Mouse (Mus musculus): ENCODE measurements around the gene Rnf150. TPM values are rescaled to one million over a fixed set of nuclear protein-coding genes. Genes with fewer than 3 reads are reported as not detected.

Rnf150 gene
- polyA plus RNA-seq, 1 experiment from 2014 or later, result 1.4 TPM

DNA sequence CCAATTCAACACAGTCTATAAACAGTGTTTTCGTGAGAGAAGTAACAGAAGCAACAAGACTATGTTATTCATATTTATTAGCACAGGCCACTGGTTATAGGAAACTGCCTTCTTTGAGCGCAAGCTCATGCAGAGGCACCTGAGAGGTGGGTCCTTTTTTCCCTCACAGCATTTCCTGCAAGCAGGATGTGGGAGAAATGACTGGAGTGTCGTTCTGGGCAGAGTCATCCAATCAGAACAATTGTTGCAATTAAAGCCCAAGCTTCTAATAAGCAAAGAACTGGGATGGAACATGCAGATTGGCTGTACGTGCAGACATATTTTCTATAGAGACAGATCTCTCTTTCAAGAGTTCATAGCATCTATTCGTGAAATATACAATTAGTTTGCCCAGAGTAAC, 2.1 kb downstream of the Rnf150 start:
- Histone ChIP-seq H3K4me3 (ENCODE audit: low read depth, low read length) (peak overlapping the region; percentile 70), H3K9ac (no peak overlapping the region), H3K4me2 (peak overlapping the region; percentile 89), H3K27ac (ENCODE audit: low read depth) (no peak overlapping the region), H3K27me3 (ENCODE audit: insufficient read depth, low read length) (no peaks in the 10 kb centered on the region), H3K36me3 (ENCODE audit: insufficient read depth) (no peaks in the 10 kb centered on the region), H3K4me1 (ENCODE audit: insufficient read depth) (no peaks in the 10 kb centered on the region), H3K9me3 (ENCODE audit: low read depth, low read length) (no peaks in the 10 kb centered on the region)
- DNase-seq (peak; percentile 10), ATAC-seq (ENCODE audit: insufficient read depth) (no peak)
- WGBS, result 48% methylated on average over 5 of the region's 5 CpGs
- no peak for TF ChIP-seq CTCF (IDR thresholded peaks at IDR 0.05; ENCODE audit: low read depth)

DNA sequence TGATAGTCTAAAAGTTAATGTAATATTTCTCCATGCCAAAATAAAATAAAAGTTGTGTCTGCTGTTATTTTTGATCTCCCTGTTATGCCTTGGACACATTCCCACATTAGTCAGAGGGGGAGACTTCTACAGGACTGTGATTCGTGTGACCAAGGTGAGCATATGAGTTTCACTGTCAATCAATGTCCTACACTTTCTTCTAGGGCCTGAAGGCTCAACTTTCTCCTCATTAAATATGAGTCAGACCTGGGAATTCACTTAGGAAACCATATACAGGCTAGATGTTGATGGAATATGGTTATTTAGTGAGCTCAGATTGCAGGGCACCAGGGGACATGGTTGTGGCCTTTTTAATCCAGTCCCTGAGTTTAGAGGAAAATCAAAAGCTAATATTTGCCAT, 3.1 kb downstream of the Rnf150 start:
- Histone ChIP-seq H3K27ac (ENCODE audit: low read depth) (no peak overlapping the region), H3K4me2 (peak overlapping the region; percentile 89), H3K27me3 (ENCODE audit: insufficient read depth, low read length) (no peaks in the 10 kb centered on the region), H3K9ac (no peak overlapping the region), H3K9me3 (ENCODE audit: low read depth, low read length) (no peaks in the 10 kb centered on the region), H3K4me1 (ENCODE audit: insufficient read depth) (peaks cover 4% of the 10 kb centered on the region; the same call in 1 of the 2 replicates), H3K4me3 (ENCODE audit: low read depth, low read length) (no peak overlapping the region), H3K36me3 (ENCODE audit: insufficient read depth) (no peaks in the 10 kb centered on the region)
- ATAC-seq (ENCODE audit: insufficient read depth), result no peak
- TF ChIP-seq CTCF (IDR thresholded peaks at IDR 0.05; ENCODE audit: low read depth), result no peak
- no peak for DNase-seq
- 53% methylated on average over 1 of the region's 1 CpGs for WGBS

DNA sequence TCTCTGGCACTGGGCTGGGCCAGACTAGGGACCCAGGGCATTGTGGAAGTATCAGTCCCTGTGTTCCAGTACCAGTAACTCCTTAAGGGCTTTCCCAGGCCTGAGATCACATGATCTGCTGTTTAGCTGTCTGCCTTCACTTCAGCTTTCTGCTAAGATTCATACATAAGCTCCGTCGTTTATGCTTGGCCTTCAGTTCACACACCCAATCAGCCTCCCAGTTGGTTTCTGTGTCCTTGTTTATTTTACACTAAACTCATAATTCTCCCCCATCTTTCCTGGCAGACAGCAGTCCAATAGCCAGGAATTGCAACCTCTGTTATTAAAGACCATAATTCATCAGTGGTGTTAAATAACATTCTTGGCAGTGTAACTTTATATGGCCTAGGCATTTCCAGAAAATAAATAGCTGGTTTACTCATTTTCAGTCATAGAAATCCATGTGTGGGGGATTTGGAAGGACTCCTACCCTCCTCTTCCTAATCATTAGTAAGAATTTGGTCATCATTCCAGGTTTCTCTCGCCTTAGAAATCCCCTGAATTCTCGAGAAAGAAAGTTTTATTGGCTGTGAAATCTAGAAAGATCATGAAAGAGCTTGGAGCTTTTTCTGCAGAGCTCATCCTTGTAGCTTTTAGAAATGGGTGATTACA, 7.8 kb downstream of the Rnf150 start:
- Histone ChIP-seq H3K4me3 (ENCODE audit: low read depth, low read length) (no peak overlapping the region), H3K4me2 (no peak overlapping the region), H3K27me3 (ENCODE audit: insufficient read depth, low read length) (no peaks in the 10 kb centered on the region), H3K27ac (ENCODE audit: low read depth) (no peak overlapping the region; the same call in 1 of the 2 replicates), H3K9ac (no peak overlapping the region), H3K9me3 (ENCODE audit: low read depth, low read length) (no peaks in the 10 kb centered on the region), H3K4me1 (ENCODE audit: insufficient read depth) (peaks cover 4% of the 10 kb centered on the region; the same call in 1 of the 2 replicates), H3K36me3 (ENCODE audit: insufficient read depth) (no peaks in the 10 kb centered on the region)
- WGBS, result 31% methylated on average over 4 of the region's 4 CpGs
- peak; percentile 67 for ATAC-seq (ENCODE audit: insufficient read depth)
- peak; percentile 72 for DNase-seq
- TF ChIP-seq CTCF (IDR thresholded peaks at IDR 0.05; ENCODE audit: low read depth), result no peak

DNA sequence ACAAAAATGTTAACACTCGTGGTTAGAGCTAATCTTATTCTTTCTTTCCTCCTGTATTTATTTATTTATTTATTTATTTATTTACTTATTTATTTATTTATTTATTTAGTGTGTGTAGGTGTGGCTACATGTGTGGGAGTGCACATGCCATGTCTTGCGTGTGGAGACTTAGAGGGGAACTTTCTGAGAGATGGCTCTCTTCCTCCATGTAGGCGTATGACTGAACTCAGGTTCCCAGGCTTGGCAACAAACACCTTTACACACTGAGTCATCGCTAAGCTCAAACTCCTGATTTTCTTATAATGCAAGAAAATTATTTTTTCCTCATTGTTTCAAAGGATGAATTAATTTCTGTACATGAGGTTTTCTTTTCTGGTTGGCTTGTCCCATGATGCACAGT, 8.8 kb downstream of the Rnf150 start:
- Histone ChIP-seq H3K4me3 (ENCODE audit: low read depth, low read length) (no peak overlapping the region), H3K4me1 (ENCODE audit: insufficient read depth) (peaks cover 4% of the 10 kb centered on the region; the same call in 1 of the 2 replicates), H3K27me3 (ENCODE audit: insufficient read depth, low read length) (no peaks in the 10 kb centered on the region), H3K9me3 (ENCODE audit: low read depth, low read length) (no peaks in the 10 kb centered on the region), H3K36me3 (ENCODE audit: insufficient read depth) (no peaks in the 10 kb centered on the region), H3K27ac (ENCODE audit: low read depth) (no peak overlapping the region), H3K9ac (no peak overlapping the region), H3K4me2 (no peak overlapping the region)
- WGBS, result 80% methylated on average over 4 of the region's 4 CpGs
- DNase-seq, result no peak
- ATAC-seq (ENCODE audit: insufficient read depth), result no peak
- TF ChIP-seq CTCF (IDR thresholded peaks at IDR 0.05; ENCODE audit: low read depth), result no peak

DNA sequence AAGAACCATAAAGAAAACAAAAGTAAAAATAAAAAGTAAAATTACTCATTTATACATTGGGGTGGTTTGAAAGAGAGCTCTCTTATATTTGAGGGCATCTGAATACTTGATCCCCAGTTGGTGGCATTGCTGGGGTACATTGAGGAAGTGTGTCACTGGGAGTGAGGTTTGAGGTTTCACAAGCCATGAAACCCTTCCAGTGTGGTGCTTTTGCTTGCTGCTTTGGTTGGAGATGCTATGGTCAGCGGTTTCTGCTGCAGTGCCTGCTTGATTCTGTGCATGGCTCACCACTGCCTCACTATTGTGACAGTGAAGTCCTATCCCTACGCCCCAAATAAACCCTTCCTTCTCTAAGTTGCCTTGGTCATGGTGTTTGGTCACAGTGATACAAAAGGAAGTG, 10.9 kb downstream of the Rnf150 start:
- ATAC-seq (ENCODE audit: insufficient read depth) (no peak), DNase-seq (no peak)
- Histone ChIP-seq H3K36me3 (ENCODE audit: insufficient read depth) (no peaks in the 10 kb centered on the region), H3K27ac (ENCODE audit: low read depth) (no peak overlapping the region), H3K4me3 (ENCODE audit: low read depth, low read length) (no peak overlapping the region), H3K4me1 (ENCODE audit: insufficient read depth) (peaks cover 4% of the 10 kb centered on the region; the same call in 1 of the 2 replicates), H3K9me3 (ENCODE audit: low read depth, low read length) (no peaks in the 10 kb centered on the region), H3K9ac (no peak overlapping the region), H3K27me3 (ENCODE audit: insufficient read depth, low read length) (no peaks in the 10 kb centered on the region), H3K4me2 (no peak overlapping the region)
- TF ChIP-seq CTCF (IDR thresholded peaks at IDR 0.05; ENCODE audit: low read depth), result no peak
- WGBS, result 84% methylated on average over 2 of the region's 2 CpGs

DNA sequence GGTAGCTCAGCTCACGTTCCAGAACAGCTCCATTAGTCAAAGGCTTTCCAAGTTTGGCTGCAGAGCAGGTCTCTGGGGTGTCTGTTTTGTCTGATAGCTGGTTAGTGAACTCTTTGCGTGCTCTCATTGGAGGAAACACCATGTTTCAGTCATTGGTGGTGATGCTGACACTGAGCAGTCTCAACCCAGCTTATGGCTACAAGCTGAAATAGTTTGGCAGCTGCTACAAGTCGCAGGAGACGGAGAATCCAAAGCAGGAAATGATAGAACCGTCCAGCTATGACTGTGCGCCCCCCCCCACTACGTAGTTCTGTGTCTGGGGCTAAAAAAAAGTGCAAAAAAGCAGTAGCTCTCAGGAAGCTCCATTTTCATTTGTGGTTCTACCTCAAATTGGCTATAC, 12.0 kb downstream of the Rnf150 start:
- Histone ChIP-seq H3K9me3 (ENCODE audit: low read depth, low read length) (no peaks in the 10 kb centered on the region), H3K36me3 (ENCODE audit: insufficient read depth) (no peaks in the 10 kb centered on the region), H3K27me3 (ENCODE audit: insufficient read depth, low read length) (no peaks in the 10 kb centered on the region), H3K4me3 (ENCODE audit: low read depth, low read length) (no peak overlapping the region), H3K4me1 (ENCODE audit: insufficient read depth) (peaks cover 4% of the 10 kb centered on the region; the same call in 1 of the 2 replicates), H3K4me2 (no peak overlapping the region), H3K27ac (ENCODE audit: low read depth) (no peak overlapping the region), H3K9ac (no peak overlapping the region)
- WGBS, result 57% methylated on average over 7 of the region's 7 CpGs
- peak; percentile 51; the same call in 1 of the 2 replicates for ATAC-seq (ENCODE audit: insufficient read depth)
- no peak for TF ChIP-seq CTCF (IDR thresholded peaks at IDR 0.05; ENCODE audit: low read depth)
- peak; percentile 35 for DNase-seq

DNA sequence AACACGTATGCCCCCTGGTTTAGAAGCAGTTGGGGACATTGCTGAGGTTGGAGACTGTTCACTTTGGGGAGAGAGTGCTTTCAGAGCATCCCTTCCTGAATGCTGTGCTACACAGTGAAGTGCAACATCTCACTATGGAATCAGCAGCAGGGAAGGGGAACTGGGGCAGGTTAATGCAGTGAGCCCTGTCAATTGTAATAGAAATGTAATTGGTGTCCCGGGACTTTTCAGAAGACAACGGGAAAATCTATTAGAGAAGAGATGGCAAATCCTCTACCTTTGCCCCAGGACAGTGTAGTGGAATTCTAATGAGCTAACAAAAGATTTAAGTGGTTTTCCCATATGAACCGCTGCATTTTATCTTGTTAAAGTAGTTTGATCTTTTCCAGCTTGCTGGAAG, 21.3 kb downstream of the Rnf150 start:
- no peak overlapping the region for H3K9ac ChIP-seq
- no peak for TF ChIP-seq CTCF (IDR thresholded peaks at IDR 0.05; ENCODE audit: low read depth)
- 60% methylated on average over 4 of the region's 4 CpGs for WGBS
- H3K27ac ChIP-seq (ENCODE audit: low read depth), result no peak overlapping the region
- ATAC-seq (ENCODE audit: insufficient read depth) (no peak), DNase-seq (no peak)
- no peaks in the 10 kb centered on the region for H3K27me3 ChIP-seq (ENCODE audit: insufficient read depth, low read length)
- H3K4me3 ChIP-seq (ENCODE audit: low read depth, low read length), result no peak overlapping the region
- no peaks in the 10 kb centered on the region for H3K9me3 ChIP-seq (ENCODE audit: low read depth, low read length)
- no peak overlapping the region for H3K4me2 ChIP-seq
- H3K36me3 ChIP-seq (ENCODE audit: insufficient read depth), result no peaks in the 10 kb centered on the region
- H3K4me1 ChIP-seq (ENCODE audit: insufficient read depth), result no peaks in the 10 kb centered on the region
